Mouse (Mus musculus) CH12.LX (cell line): Measurements from ENCODE around the gene Hdac9. TPM values are rescaled to one million over a fixed set of nuclear protein-coding genes. Genes with fewer than 3 reads are reported as not detected.

Experiments
- DNase-seq: peaks from one replicate; pipeline ENCODE4 v3.0.0-alpha.2; 2013; ENCODE audit errors: extremely low read depth
- H3K27ac ChIP-seq: 2 replicates; pipeline ENCODE4 v1.5.1; 2012; ENCODE audit warnings: low read depth, mild to moderate bottlenecking, control low read depth, moderate library complexity; ENCODE audit not compliant: insufficient read depth
- H3K27me3 ChIP-seq: replicated peaks from 2 replicates; pipeline ENCODE3; 2012; ENCODE audit warnings: inconsistent platforms
- H3K36me3 ChIP-seq, 2 experiments: replicated peaks in 1 of 2; 2 replicates each; pipeline versions ENCODE3 to v1.6.1; 2012; ENCODE audit warnings: inconsistent platforms in 1 of 2, low read length in 1 of 2, mild to moderate bottlenecking in 1 of 2, mixed read lengths in 1 of 2, moderate library complexity in 1 of 2; ENCODE audit not compliant: control insufficient read depth in 1 of 2, insufficient read depth in 1 of 2
- H3K4me1 ChIP-seq, 2 experiments: 2 replicates each; pipeline ENCODE4 v1.6.1; 2012; ENCODE audit warnings: inconsistent platforms in 1 of 2, moderate library complexity in 1 of 2; ENCODE audit not compliant: insufficient read depth in 2 of 2, control insufficient read depth in 1 of 2
- H3K4me2 ChIP-seq: 2 replicates; pipeline ENCODE4 v1.6.1; 2012; ENCODE audit warnings: low read depth, mild to moderate bottlenecking, control low read depth; ENCODE audit not compliant: poor library complexity, insufficient read depth, severe bottlenecking
- H3K4me3 ChIP-seq, 3 experiments: fragments of 150-350 bp in 1 of 3; sonication (generic) in 1 of 3; replicated peaks in 1 of 3; 2 replicates each; pipeline versions ENCODE3 to v1.5.1; 2011 to 2012; ENCODE audit warnings: low read depth in 2 of 3, low read length in 2 of 3, mild to moderate bottlenecking in 2 of 3, moderate library complexity in 2 of 3, control low read depth in 1 of 3, improper control_type of control experiment in 1 of 3, inconsistent platforms in 1 of 3, mixed read lengths in 1 of 3; ENCODE audit not compliant: poor library complexity in 1 of 3
- H3K79me2 ChIP-seq: replicated peaks from 2 replicates; pipeline ENCODE4 v1.6.1; 2012; ENCODE audit warnings: mild to moderate bottlenecking, moderate library complexity; ENCODE audit not compliant: control insufficient read depth, poor library complexity, insufficient read depth, severe bottlenecking; ENCODE audit errors: extremely low read depth
- H3K9ac ChIP-seq: 2 replicates; pipeline ENCODE4 v1.6.1; 2012; ENCODE audit warnings: low read depth, mild to moderate bottlenecking, control low read depth, moderate library complexity; ENCODE audit not compliant: insufficient read depth
- H3K9me3 ChIP-seq: replicated peaks from 2 replicates; pipeline ENCODE3; 2012; ENCODE audit warnings: low read length, inconsistent platforms, mixed read lengths
- BHLHE40 ChIP-seq: IDR thresholded peaks from 2 replicates; pipeline ENCODE4 v1.6.1; 2011; ENCODE audit warnings: mild to moderate bottlenecking, low read depth, low read length, improper control_type of control experiment
- CHD1 ChIP-seq: IDR thresholded peaks from 2 replicates; pipeline ENCODE4 v1.6.1; 2012; ENCODE audit warnings: low read depth, low read length, improper control_type of control experiment, inconsistent platforms
- CTCF ChIP-seq, 2 experiments: IDR thresholded peaks in 1 of 2; conservative IDR thresholded peaks in 1 of 2; 2 replicates each; pipeline ENCODE4 v1.5.1; 2011 to 2012; ENCODE audit warnings: low read depth in 2 of 2, low read length in 2 of 2, improper control_type of control experiment in 1 of 2, inconsistent platforms in 1 of 2, mild to moderate bottlenecking in 1 of 2, moderate library complexity in 1 of 2
- JUN ChIP-seq: IDR thresholded peaks from 2 replicates; pipeline ENCODE4 v1.6.1; 2011; ENCODE audit warnings: low read depth, mild to moderate bottlenecking, low read length, improper control_type of control experiment, moderate library complexity; ENCODE audit not compliant: insufficient read depth
- JUND ChIP-seq: conservative IDR thresholded peaks from 2 replicates; pipeline ENCODE4 v1.6.1; 2011; ENCODE audit warnings: low read depth, low read length, improper control_type of control experiment
- MAFK ChIP-seq: IDR thresholded peaks from 2 replicates; pipeline ENCODE4 v1.6.1; 2011; ENCODE audit warnings: low read length, improper control_type of control experiment; ENCODE audit not compliant: insufficient replicate concordance
- MYC ChIP-seq: IDR thresholded peaks from 2 replicates; pipeline ENCODE4 v1.6.1; 2011; ENCODE audit warnings: low read depth, mild to moderate bottlenecking, improper control_type of control experiment, low read length
- POLR2A ChIP-seq: IDR thresholded peaks from 2 replicates; pipeline ENCODE4 v1.6.1; 2011; ENCODE audit warnings: low read depth, mild to moderate bottlenecking, improper control_type of control experiment, low read length
- POLR2AphosphoS2 ChIP-seq: IDR thresholded peaks from 2 replicates; pipeline ENCODE4 v1.6.1; 2011; ENCODE audit warnings: low read depth, low read length, improper control_type of control experiment
- RAD21 ChIP-seq: IDR thresholded peaks from 2 replicates; pipeline ENCODE4 v1.6.1; 2011; ENCODE audit warnings: low read depth, mild to moderate bottlenecking, low read length, improper control_type of control experiment, moderate library complexity
- RCOR1 ChIP-seq: conservative IDR thresholded peaks from 2 replicates; pipeline ENCODE4 v1.6.1; 2012; ENCODE audit warnings: low read depth, mild to moderate bottlenecking, inconsistent platforms, low read length, improper control_type of control experiment
- SIN3A ChIP-seq: IDR thresholded peaks from 2 replicates; pipeline ENCODE4 v1.6.1; 2012; ENCODE audit warnings: low read length, improper control_type of control experiment, inconsistent platforms
- SMC3 ChIP-seq: IDR thresholded peaks from 2 replicates; pipeline ENCODE4 v1.6.1; 2011; ENCODE audit warnings: low read depth, low read length, improper control_type of control experiment
- TCF12 ChIP-seq: IDR thresholded peaks from 2 replicates; pipeline ENCODE4 v1.6.1; 2014; ENCODE audit warnings: low read depth, mild to moderate bottlenecking, inconsistent platforms, low read length, improper control_type of control experiment
- USF2 ChIP-seq: conservative IDR thresholded peaks from 2 replicates; pipeline ENCODE4 v1.6.1; 2011; ENCODE audit warnings: low read depth, low read length, improper control_type of control experiment
- ZNF384 ChIP-seq: IDR thresholded peaks from 2 replicates; pipeline ENCODE4 v1.6.1; 2012; ENCODE audit warnings: low read depth, low read length, improper control_type of control experiment, inconsistent platforms
- dilution Hi-C: fragments of 300-500 bp; cut with MboI; formaldehyde crosslinking; loops from 2 replicates; pipeline ENCODE4 v1.14.3; 2020; ENCODE audit warnings: low sequenced_read_pairs; ENCODE audit not compliant: extremely low pct_unique_long_range_greater_than_20kb, extremely low pct_ligation_motif_present
- in situ Hi-C: fragments of 300-500 bp; cut with MboI; formaldehyde crosslinking; loops from 3 replicates; pipeline ENCODE4 v1.14.3; 2019; ENCODE audit warnings: low sequenced_read_pairs, low pct_ligation_motif_present, low pct_unique_long_range_greater_than_20kb, mixed read lengths
- polyA plus RNA-seq: library from polyadenylated mRNA; unstranded; fragments of >175 nt; gene quantifications from 2 replicates; pipeline ENCODE4 v1.2.1, GENCODE M21; 2012; ENCODE audit warnings: low read depth; ENCODE audit not compliant: insufficient read length
- total RNA-seq, 2 experiments: library from RNA; depleted of rRNA; stranded (reverse); fragments of 300-350 nt in 1 of 2; fragments of >200 nt in 1 of 2; gene quantifications; 2 replicates each; pipeline ENCODE4 v1.2.3; 2012 to 2014

The Hdac9 gene
- total and polyA plus RNA-seq, 3 experiments, result 0.04 to 0.38 (median 0.17) TPM

DNA sequence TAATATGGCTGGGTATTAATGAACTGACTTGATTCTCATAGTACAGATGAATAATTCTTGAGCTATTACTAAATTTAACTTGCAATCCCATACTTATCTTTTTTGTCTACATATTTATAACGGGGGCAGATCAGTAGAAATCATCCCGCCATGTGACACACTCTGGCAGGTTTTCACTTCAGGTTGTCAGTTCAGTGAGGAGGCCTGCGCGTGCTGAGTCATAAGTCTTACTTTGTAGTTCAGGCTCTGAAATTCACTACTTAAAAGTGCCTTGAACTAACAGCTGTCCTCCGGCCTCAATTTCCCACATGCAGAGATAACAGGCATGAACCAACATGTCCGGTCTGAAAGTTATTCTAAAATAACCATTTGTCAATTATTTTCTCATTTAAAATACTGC lies 239.8 kb downstream of the Hdac9 start:
- H3K4me1 ChIP-seq, result peaks cover 0 to 9% of the 10 kb centered on the region in 2 experiments; a peak in 2 of 4 replicates
- in situ Hi-C loops, result no loop called here
- no peaks in the 10 kb centered on the region for H3K9me3 ChIP-seq
- no peak overlapping the region for H3K4me2 ChIP-seq
- no peak for TF ChIP-seq CTCF (conservative IDR thresholded peaks at IDR 0.05 in 1 of 2, IDR thresholded peaks at IDR 0.05 in 1 of 2; ENCODE audit: low read depth in 2 of 2, low read length in 2 of 2)
- no peak for TF ChIP-seq JUND
- no peak overlapping the region for H3K27ac ChIP-seq
- H3K27me3 ChIP-seq, result no peaks in the 10 kb centered on the region
- no peak overlapping the region for H3K4me3 ChIP-seq
- dilution Hi-C loops, result no loop called here
- no peak overlapping the region for H3K9ac ChIP-seq
- H3K79me2 ChIP-seq, result no peaks in the 10 kb centered on the region
- no peak for DNase-seq
- H3K36me3 ChIP-seq, result no peaks in the 10 kb centered on the region

DNA sequence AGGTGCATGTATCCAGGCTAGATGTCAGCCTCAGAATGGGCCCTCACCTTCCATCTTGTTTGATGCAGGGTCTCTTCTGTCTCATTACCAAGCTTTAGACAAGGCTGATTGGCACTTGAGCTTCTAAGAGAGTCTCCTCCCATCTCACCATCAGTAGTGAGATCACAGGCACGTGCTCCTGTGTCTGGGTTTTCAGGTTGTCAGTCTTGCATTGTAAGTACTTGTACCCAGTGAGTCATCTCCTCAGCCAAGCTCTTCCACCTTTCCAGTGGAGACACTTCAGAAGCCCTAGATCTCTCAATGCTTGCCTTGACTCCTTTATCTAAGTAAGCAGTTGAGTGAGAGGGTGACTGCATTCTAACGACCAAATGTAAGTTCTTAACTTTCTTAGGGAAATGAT lies 242.7 kb downstream of the Hdac9 start:
- H3K4me1 ChIP-seq, result no peaks in the 10 kb centered on the region
- no peak overlapping the region for H3K4me3 ChIP-seq
- DNase-seq, result no peak
- H3K4me2 ChIP-seq, result no peak overlapping the region
- no peak overlapping the region for H3K9ac ChIP-seq
- in situ Hi-C loops, result loop anchor here (25.0 kb wide), 1 partner anchor 338 kb away; no protein-coding TSS in a partner anchor
- H3K27ac ChIP-seq, result no peak overlapping the region
- no peaks in the 10 kb centered on the region for H3K36me3 ChIP-seq
- no peaks in the 10 kb centered on the region for H3K79me2 ChIP-seq
- H3K9me3 ChIP-seq, result no peaks in the 10 kb centered on the region
- H3K27me3 ChIP-seq, result no peaks in the 10 kb centered on the region
- dilution Hi-C loops, result no loop called here
- TF ChIP-seq MYC (no peak), CHD1 (no peak), POLR2AphosphoS2 (no peak), BHLHE40 (peak; percentile 69), RAD21 (no peak), SMC3 (no peak), USF2 (no peak), RCOR1 (no peak), TCF12 (no peak)

GRCm38 (mm10) chr12:34673539-34673938 lies 243.4 kb downstream of the Hdac9 start:
- H3K4me3 ChIP-seq, result no peak overlapping the region
- H3K27me3 ChIP-seq, result no peaks in the 10 kb centered on the region
- H3K36me3 ChIP-seq, result no peaks in the 10 kb centered on the region
- DNase-seq, result no peak
- no peaks in the 10 kb centered on the region for H3K4me1 ChIP-seq
- no peak overlapping the region for H3K9ac ChIP-seq
- no peak for TF ChIP-seq POLR2A
- no peak for TF ChIP-seq SIN3A
- TF ChIP-seq USF2, result no peak
- TF ChIP-seq CHD1, result no peak
- TF ChIP-seq JUN, result no peak
- TF ChIP-seq ZNF384, result no peak
- TF ChIP-seq MAFK, result no peak
- in situ Hi-C loops, result loop anchor here (25.0 kb wide), 1 partner anchor 339 kb away; no protein-coding TSS in a partner anchor
- H3K9me3 ChIP-seq, result no peaks in the 10 kb centered on the region
- no peaks in the 10 kb centered on the region for H3K79me2 ChIP-seq
- H3K27ac ChIP-seq, result no peak overlapping the region
- dilution Hi-C loops, result no loop called here
- no peak overlapping the region for H3K4me2 ChIP-seq
